ENCODE assay signal across 35 mouse cellular contexts in the genomic region with DNA sequence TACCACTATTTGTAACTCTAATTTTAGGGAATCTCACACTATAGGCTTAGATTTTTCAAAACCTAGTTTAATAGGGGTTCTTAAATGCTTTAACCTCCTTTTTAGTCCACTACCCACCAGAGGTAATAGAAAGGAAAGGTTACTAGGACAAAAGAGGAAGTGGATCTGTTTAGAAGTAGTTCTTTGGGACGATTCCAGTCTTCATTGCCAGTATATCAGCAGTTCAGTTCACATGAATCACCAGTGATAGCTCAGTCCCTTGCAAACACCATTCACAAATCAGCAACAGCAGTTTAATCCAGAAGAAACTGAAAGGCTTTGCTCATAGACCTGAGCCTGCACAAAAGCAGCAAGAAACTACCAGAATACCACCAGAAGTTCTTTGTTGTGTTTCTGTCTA. TPM values are rescaled to one million over a fixed set of nuclear protein-coding genes. Genes with fewer than 3 reads are reported as not detected.
"Had no signal": no experiment of that assay in that cellular context is flagged by ENCODE, and none has a peak within 500 bp of the region (broad histone marks: within the 10 kb centered on the region; RNA-seq: fewer than 3 reads in every experiment).

No protein-coding gene starts in this region.

- H3K27ac ChIP-seq: embryonic facial prominence, embryonic 10.5 days; embryonic facial prominence, embryonic 12.5 days; embryonic facial prominence, embryonic 13.5 days; embryonic facial prominence, embryonic 15.5 days; forebrain, embryonic 10.5 days; forebrain, embryonic 12.5 days; forebrain, embryonic 13.5 days; forebrain, embryonic 15.5 days; gastrocnemius, adult 2 months; heart, adult 2 months had no signal

- H3K4me1 ChIP-seq: embryonic facial prominence, embryonic 12.5 days; embryonic facial prominence, embryonic 13.5 days; embryonic facial prominence, embryonic 15.5 days; forebrain, embryonic 12.5 days; forebrain, embryonic 13.5 days; forebrain, embryonic 15.5 days had no signal

- H3K9me3 ChIP-seq: embryonic facial prominence, embryonic 10.5 days; embryonic facial prominence, embryonic 12.5 days; embryonic facial prominence, embryonic 13.5 days; embryonic facial prominence, embryonic 15.5 days; forebrain, embryonic 12.5 days; forebrain, embryonic 13.5 days; forebrain, embryonic 15.5 days had no signal

- H3K27me3 ChIP-seq: embryonic facial prominence, embryonic 12.5 days; embryonic facial prominence, embryonic 13.5 days; embryonic facial prominence, embryonic 15.5 days; forebrain, embryonic 12.5 days; forebrain, embryonic 13.5 days; forebrain, embryonic 15.5 days had no signal

- ATAC-seq: forebrain, embryonic 13.5 days; forebrain, embryonic 14.5 days; forebrain, embryonic 15.5 days; forebrain, embryonic 16.5 days; forebrain, postnatal 0 days had no signal

- H3K4me2 ChIP-seq: embryonic facial prominence, embryonic 12.5 days; embryonic facial prominence, embryonic 13.5 days; embryonic facial prominence, embryonic 15.5 days; forebrain, embryonic 12.5 days; forebrain, embryonic 13.5 days; forebrain, embryonic 15.5 days had no signal

- H3K9ac ChIP-seq: embryonic facial prominence, embryonic 12.5 days; embryonic facial prominence, embryonic 13.5 days; embryonic facial prominence, embryonic 15.5 days; forebrain, embryonic 12.5 days; forebrain, embryonic 13.5 days; forebrain, embryonic 15.5 days; forebrain, postnatal 0 days had no signal

- H3K36me3 ChIP-seq: embryonic facial prominence, embryonic 12.5 days; embryonic facial prominence, embryonic 13.5 days; embryonic facial prominence, embryonic 15.5 days; forebrain, embryonic 12.5 days; forebrain, embryonic 15.5 days had no signal

- DNase-seq: cerebellum, adult 9-10 months; cerebellum, adult 9-11 months; cerebellum, postnatal 25 days; cerebellum, postnatal 36 days; embryo, embryonic 11 days; forebrain, postnatal 0 days; gastrocnemius, adult 2 months; gastrocnemius, postnatal 10 days; gastrocnemius, postnatal 14 days; gastrocnemius, postnatal 25 days; gastrocnemius, postnatal 36 days; heart, adult 11 months; heart, adult 18-20 months; heart, adult 2 months had no signal

- H3K4me3 ChIP-seq: embryonic facial prominence, embryonic 10.5 days; embryonic facial prominence, embryonic 12.5 days; embryonic facial prominence, embryonic 13.5 days; embryonic facial prominence, embryonic 15.5 days; erythroblast, embryonic 14.5 days; forebrain, embryonic 10.5 days; forebrain, embryonic 12.5 days; forebrain, embryonic 13.5 days; forebrain, embryonic 15.5 days; gastrocnemius, adult 2 months; heart, adult 2 months had no signal

RNA-seq across cellular contexts. Expression of a gene that starts 58.5 kb away (rescaled TPM):
- total RNA-seq: common myeloid progenitor, adult 5-6 weeks; gastrocnemius, adult 18-20 months; gastrocnemius, adult 2 months; gastrocnemius, adult 8-10 months; gastrocnemius, postnatal 10 days; gastrocnemius, postnatal 14 days; gastrocnemius, postnatal 25 days; gastrocnemius, postnatal 36 days; gastrocnemius, postnatal 4 days; granulocyte monocyte progenitor cell, adult 5-6 weeks; heart, adult 18-20 months; heart, adult 2 months; heart, adult 8-10 months had no signal
- polyA plus RNA-seq: cortical plate, adult 2 months; embryonic facial prominence, embryonic 11.5 days; embryonic facial prominence, embryonic 12.5 days; embryonic facial prominence, embryonic 13.5 days; embryonic facial prominence, embryonic 15.5 days; erythroblast, embryonic 14.5 days; frontal cortex, adult 2 months; gonadal fat pad, adult 2 months; heart, adult 2 months had no signal
